Mouse (Mus musculus) ovary, postnatal 10 days (tissue): ENCODE results near the gene Rhox6.
"Not testable (repeated sequence)": the region's sequence is repeated elsewhere in the genome, so short reads cannot be mapped to it uniquely, and the experiment has no call there.

Experiments used
- DNase-seq: peaks from one replicate; pipeline ENCODE4 v3.0.0; 2022; ENCODE audit warnings: low spot score

Gene Rhox6

GRCm38 (mm10) chrX:37826610-37827009, at the start of gene Rhox6:
Gene Rhox6, plus strand, starts transcription at chrX:37826910.
- not testable (repeated sequence) for DNase-seq

DNA sequence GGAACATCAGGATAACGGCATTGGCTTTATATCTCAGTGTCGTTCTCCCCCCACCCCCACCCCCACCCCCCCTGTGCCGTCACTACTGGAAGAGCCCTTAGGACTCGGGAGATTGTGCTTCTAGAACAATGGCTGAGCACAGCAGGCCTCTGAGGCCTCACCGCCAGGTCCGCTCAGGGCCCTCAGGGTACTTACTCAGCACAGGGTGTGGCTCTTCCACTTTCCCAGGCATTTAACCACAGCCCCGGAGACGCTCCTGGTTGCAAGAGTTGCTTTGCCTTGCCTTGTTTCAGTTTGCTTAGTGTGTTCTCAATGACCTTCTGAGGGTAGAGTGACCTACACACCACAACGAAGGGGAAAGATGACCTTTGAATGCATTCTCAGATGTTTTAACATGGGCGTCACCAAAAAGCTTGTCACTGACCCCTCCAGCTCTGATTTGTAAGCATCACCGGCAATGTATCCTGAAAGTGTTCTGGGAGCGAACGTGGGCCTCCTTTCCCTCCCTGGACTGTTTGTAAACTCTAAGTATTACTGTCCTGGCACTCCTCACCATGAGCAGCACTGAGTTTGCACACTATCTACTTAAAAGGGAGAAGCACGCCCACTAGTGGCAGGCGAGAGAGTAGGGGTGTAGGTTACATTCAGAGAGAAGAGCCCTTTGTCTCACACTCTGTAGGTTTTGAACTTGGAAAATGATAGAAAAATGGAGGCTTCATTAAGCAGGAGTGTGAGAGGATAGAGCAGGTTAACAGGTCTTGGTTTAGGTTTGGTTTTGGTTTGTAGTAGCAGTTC, 19.2 kb upstream of the Rhox6 start:
- no peak for DNase-seq

DNA sequence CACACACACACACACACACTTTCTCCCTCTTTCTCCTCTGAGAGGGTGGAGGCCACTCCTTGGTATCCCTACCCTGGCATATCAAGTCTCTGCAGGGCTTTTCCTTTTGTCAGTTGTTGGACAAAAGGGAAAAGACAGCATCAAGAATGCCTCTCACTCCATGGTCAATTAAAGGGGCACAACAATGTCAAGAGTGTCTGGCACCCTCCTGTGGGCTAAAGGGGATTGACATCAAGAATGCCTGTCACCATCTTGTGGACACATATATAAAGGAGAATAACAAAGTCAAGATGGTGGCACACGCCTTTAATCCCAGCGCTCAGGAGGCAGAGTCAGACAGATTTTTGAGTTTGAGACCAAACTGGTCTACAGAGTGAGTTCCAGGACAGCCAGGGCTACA, 17.3 kb upstream of the Rhox6 start:
- no peak for DNase-seq

DNA sequence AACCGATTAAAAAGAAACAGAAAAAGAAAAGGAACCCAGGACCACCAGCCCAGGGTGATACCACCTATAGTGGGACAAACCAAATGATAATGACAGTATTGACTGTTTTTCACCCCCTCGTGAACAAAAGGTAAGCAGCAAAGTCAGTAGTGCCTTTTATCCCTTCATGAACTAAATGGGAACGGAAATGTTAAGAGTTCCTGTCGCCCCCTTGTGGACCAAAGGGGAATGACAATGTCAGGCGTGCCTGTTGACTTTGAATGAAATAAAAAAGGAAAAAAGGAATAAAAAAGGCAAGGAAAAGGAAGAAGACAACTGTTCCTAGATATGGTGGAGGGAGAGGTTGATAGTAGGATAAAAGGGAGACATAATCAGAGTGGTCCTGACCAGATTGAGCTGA, 15.5 kb upstream of the Rhox6 start:
- no peak for DNase-seq

DNA sequence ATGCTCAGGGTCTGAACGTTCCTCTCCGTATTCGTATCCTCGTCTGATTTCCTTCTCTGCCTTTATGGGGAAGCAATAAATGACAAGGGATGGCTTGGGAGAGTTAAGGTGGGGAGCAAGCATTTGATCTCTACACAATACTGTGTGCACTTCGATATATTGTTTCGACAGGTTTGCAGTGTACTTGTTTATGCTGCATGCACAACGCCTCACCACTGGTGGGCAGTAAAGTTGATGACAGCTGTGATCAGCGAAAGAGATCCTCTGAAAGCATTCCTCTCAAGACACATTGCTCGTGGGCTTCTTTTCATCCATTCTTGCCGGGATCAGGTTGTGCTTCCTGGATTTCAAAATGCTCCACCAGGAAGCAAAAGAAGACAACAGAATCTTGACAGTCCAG, 11.0 kb upstream of the Rhox6 start:
- DNase-seq = no peak

DNA sequence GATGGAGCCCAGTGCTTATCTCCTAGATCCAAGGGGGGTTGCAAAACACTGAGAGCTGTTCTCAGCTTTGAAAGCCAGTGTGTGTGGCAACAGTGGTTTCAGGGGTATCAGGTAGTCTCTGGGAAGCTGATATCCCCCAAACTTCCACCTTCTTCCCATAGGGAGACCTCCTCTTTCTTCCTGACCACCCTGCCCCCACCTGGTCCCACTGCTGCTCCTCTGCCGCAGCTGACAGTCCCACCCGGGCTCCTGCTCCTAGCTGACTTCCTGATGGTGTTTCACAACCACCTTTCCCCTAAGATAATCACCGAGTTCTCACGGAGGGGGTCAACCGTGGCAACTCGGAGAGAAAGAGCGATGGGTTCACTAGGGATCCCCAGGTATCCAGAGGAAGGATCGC, 4.7 kb downstream of the Rhox6 start, which contains the start of gene Rhox7a:
Gene Rhox7a (plus strand): TSS at position 301 of the 400 bp plus-strand sequence.
- DNase-seq = not testable (repeated sequence)

DNA sequence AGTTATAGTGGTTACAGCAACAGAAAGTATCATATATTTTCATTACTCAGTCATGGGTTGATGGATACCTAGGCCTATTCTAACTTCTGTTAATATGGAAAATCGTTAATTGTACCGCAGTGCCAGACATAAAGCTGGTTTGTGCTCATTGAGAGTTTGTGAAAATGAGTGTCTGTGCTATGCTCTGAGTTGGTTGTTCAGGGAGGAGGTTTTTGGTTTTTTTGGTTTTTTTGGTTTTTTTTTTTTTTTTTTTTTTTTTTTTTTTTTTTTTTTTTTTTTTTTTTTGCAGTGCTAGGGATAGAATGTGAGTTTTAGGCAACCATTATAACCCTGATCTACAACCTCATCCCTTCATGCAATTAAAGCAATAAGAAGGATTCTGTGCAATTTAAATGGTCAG, 44.9 kb downstream of the Rhox6 start:
- DNase-seq = no peak

DNA sequence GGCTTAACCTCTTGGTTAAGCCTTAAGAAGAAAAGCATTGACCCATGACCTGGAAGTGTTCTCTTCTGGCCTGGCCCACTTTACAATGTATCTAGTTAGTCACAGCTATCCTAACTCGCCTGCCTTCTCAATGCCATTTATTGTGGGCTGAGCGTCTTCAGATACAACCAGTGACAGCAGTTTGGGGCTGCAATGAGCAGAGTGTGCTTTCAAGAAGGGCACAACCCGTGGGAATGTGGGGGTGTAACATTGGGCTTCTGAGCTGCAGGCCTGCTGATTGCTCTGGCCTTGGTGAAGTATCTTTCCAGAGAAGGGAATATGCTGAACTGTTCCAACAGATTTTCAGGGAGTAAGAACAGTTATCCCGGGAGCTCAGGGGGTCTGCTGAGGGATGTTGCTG, 52.1 kb downstream of the Rhox6 start, which contains the start of gene Rhox8:
Gene Rhox8 (minus strand): TSS at position 101 of the 400 bp plus-strand sequence.
- no peak for DNase-seq
